35 mouse cellular contexts compared by ENCODE assay signal in the genomic region with DNA sequence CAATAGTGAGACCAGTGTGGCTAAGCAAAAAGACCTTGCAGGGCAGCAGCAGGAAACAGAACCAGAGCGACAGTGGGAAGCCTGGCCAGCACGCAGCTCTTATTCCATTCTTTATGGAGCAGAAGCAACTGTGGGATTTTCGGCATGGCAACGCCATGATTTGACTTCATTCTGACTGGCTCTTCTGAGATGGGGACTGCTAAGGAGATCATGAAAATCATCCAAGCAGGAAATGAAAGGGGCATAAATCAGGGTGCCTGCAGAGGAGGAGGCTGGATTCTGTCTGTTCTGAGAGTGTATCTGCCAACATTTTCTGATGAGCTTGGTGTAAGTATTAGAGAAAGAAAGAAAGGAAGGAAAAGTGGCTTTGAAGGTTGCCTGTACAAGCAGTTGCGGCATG. TPM values are rescaled to one million over a fixed set of nuclear protein-coding genes. Genes with fewer than 3 reads are reported as not detected.
DNase-seq lines count a peak whose midpoint lies in the region; ATAC-seq and TF ChIP-seq lines count a peak whose summit lies in the region.
"Had no signal": no experiment of that assay in that cellular context is flagged by ENCODE, and none has a peak within 500 bp of the region (broad histone marks: within the 10 kb centered on the region; RNA-seq: fewer than 3 reads in every experiment).

No protein-coding gene starts in this region.

- 70% methylated on average over 5 of the region's 5 CpGs for WGBS in intestine, embryonic 15.5 days
- WGBS in intestine, postnatal 0 days: 84% methylated on average over 5 of the region's 5 CpGs
- 39% methylated on average over 5 of the region's 5 CpGs for WGBS in kidney, postnatal 0 days
- 83% methylated on average over 5 of the region's 5 CpGs for WGBS in neural tube, embryonic 12.5 days

- no peaks in the 10 kb centered on the region for H3K4me1 ChIP-seq in intestine, embryonic 15.5 days (replicated peaks)
- H3K4me1 ChIP-seq in intestine, postnatal 0 days (replicated peaks; ENCODE audit: control insufficient read depth, insufficient read depth, low read length): no peaks in the 10 kb centered on the region
- no peaks in the 10 kb centered on the region for H3K4me1 ChIP-seq in kidney, postnatal 0 days (replicated peaks; ENCODE audit: insufficient read depth, low read length)
- no peaks in the 10 kb centered on the region for H3K4me1 ChIP-seq in neural tube, embryonic 12.5 days
- H3K4me1 ChIP-seq: embryonic facial prominence, embryonic 13.5 days; forebrain, embryonic 10.5 days; forebrain, embryonic 15.5 days; heart, embryonic 12.5 days; liver, embryonic 15.5 days; lung, embryonic 15.5 days had no signal

- peak; percentile 45; the same call in 1 of the 2 replicates for ATAC-seq in intestine, embryonic 15.5 days
- ATAC-seq in intestine, postnatal 0 days: no peak
- ATAC-seq in kidney, postnatal 0 days (replicated peaks; ENCODE audit: low FRiP score, low read depth): no peak; the same call in 1 of the 2 replicates
- 0 out of 2 replicates have a peak, but pooled peaks have one; percentile 29 for ATAC-seq in neural tube, embryonic 12.5 days (ENCODE audit: low FRiP score, low read depth)
- ATAC-seq: forebrain, embryonic 15.5 days; Patski had no signal

- no peak overlapping the region for H3K4me2 ChIP-seq in intestine, embryonic 15.5 days (replicated peaks)
- no peak overlapping the region for H3K4me2 ChIP-seq in intestine, postnatal 0 days (replicated peaks; ENCODE audit: low read depth)
- no peak overlapping the region for H3K4me2 ChIP-seq in kidney, postnatal 0 days (ENCODE audit: low read length)
- no peak overlapping the region for H3K4me2 ChIP-seq in neural tube, embryonic 12.5 days (replicated peaks)
- H3K4me2 ChIP-seq: embryonic facial prominence, embryonic 13.5 days; forebrain, embryonic 15.5 days; heart, embryonic 12.5 days; hindbrain, embryonic 14.5 days; liver, embryonic 15.5 days; lung, embryonic 15.5 days had no signal

- 0 out of 2 replicates have a peak, but pooled peaks cover 4% of the 10 kb centered on the region for H3K36me3 ChIP-seq in intestine, embryonic 15.5 days
- peaks cover 30% of the 10 kb centered on the region for H3K36me3 ChIP-seq in intestine, postnatal 0 days (ENCODE audit: control insufficient read depth, insufficient read depth)
- H3K36me3 ChIP-seq in kidney, postnatal 0 days (ENCODE audit: insufficient read depth, low read length): peaks cover 4% of the 10 kb centered on the region; the same call in 1 of the 2 replicates
- peaks cover 4% of the 10 kb centered on the region; the same call in 1 of the 2 replicates for H3K36me3 ChIP-seq in neural tube, embryonic 12.5 days
- H3K36me3 ChIP-seq: forebrain, embryonic 10.5 days; lung, embryonic 15.5 days had no signal

- H3K9ac ChIP-seq in intestine, embryonic 15.5 days: no peak overlapping the region
- H3K9ac ChIP-seq in intestine, postnatal 0 days (ENCODE audit: low read depth, low read length): no peak overlapping the region
- H3K9ac ChIP-seq in kidney, postnatal 0 days (ENCODE audit: low read depth, low read length): no peak overlapping the region
- H3K9ac ChIP-seq in neural tube, embryonic 12.5 days: no peak overlapping the region
- H3K9ac ChIP-seq: embryonic facial prominence, embryonic 13.5 days; forebrain, embryonic 15.5 days; heart, embryonic 12.5 days; hindbrain, embryonic 14.5 days; liver, embryonic 15.5 days; lung, embryonic 15.5 days had no signal

- no peak overlapping the region for H3K27ac ChIP-seq in intestine, embryonic 15.5 days
- H3K27ac ChIP-seq in intestine, postnatal 0 days (ENCODE audit: low read depth, low read length): no peak overlapping the region
- H3K27ac ChIP-seq in kidney, postnatal 0 days: no peak overlapping the region
- H3K27ac ChIP-seq in neural tube, embryonic 12.5 days: no peak overlapping the region
- H3K27ac ChIP-seq: embryonic facial prominence, embryonic 13.5 days; forebrain, embryonic 10.5 days; forebrain, embryonic 15.5 days; gastrocnemius, adult 2 months; hindbrain, embryonic 14.5 days; liver, embryonic 15.5 days; lung, embryonic 15.5 days had no signal

- no peaks in the 10 kb centered on the region for H3K27me3 ChIP-seq in intestine, embryonic 15.5 days (replicated peaks)
- no peaks in the 10 kb centered on the region for H3K27me3 ChIP-seq in intestine, postnatal 0 days (replicated peaks; ENCODE audit: control insufficient read depth, insufficient read depth, low read length)
- no peaks in the 10 kb centered on the region for H3K27me3 ChIP-seq in kidney, postnatal 0 days (ENCODE audit: insufficient read depth, low read length)
- no peaks in the 10 kb centered on the region for H3K27me3 ChIP-seq in neural tube, embryonic 12.5 days (replicated peaks)
- H3K27me3 ChIP-seq: embryonic facial prominence, embryonic 13.5 days; forebrain, embryonic 15.5 days; heart, embryonic 12.5 days; liver, embryonic 15.5 days; megakaryocyte, embryonic 14.5 days; Patski had no signal

- H3K9me3 ChIP-seq in intestine, embryonic 15.5 days: no peaks in the 10 kb centered on the region
- no peaks in the 10 kb centered on the region for H3K9me3 ChIP-seq in intestine, postnatal 0 days (ENCODE audit: control insufficient read depth)
- H3K9me3 ChIP-seq in kidney, postnatal 0 days (replicated peaks; ENCODE audit: low read length): no peaks in the 10 kb centered on the region
- no peaks in the 10 kb centered on the region for H3K9me3 ChIP-seq in neural tube, embryonic 12.5 days
- H3K9me3 ChIP-seq: embryonic facial prominence, embryonic 13.5 days; forebrain, embryonic 10.5 days; forebrain, embryonic 15.5 days; heart, embryonic 12.5 days; liver, embryonic 15.5 days; lung, embryonic 15.5 days; megakaryocyte, embryonic 14.5 days had no signal

- TF ChIP-seq CTCF in intestine, postnatal 0 days (IDR thresholded peaks at IDR 0.05; ENCODE audit: low read depth): no peak
- TF ChIP-seq CTCF in kidney, postnatal 0 days (IDR thresholded peaks at IDR 0.05; ENCODE audit: low read depth): no peak

- H3K4me3 ChIP-seq in intestine, embryonic 15.5 days (replicated peaks): no peak overlapping the region
- H3K4me3 ChIP-seq in intestine, postnatal 0 days (ENCODE audit: low read depth, low read length): no peak overlapping the region
- H3K4me3 ChIP-seq in kidney, postnatal 0 days (replicated peaks; ENCODE audit: low read depth, low read length): no peak overlapping the region
- no peak overlapping the region for H3K4me3 ChIP-seq in neural tube, embryonic 12.5 days
- H3K4me3 ChIP-seq: embryonic facial prominence, embryonic 13.5 days; forebrain, embryonic 10.5 days; forebrain, embryonic 15.5 days; gastrocnemius, adult 2 months; heart, embryonic 12.5 days; liver, embryonic 15.5 days; lung, embryonic 15.5 days had no signal

- DNase-seq in kidney, postnatal 0 days (ENCODE audit: low spot score): peak; percentile 59
- no peak for DNase-seq in kidney, postnatal 25 days
- DNase-seq in neural tube, embryonic 10.5 days (ENCODE audit: extremely low spot score, low spot score): no peak
- DNase-seq in layer of hippocampus, postnatal 25 days (ENCODE audit: extremely low spot score in 1 of 2, low spot score in 1 of 2): no peak
- DNase-seq: adrenal gland, postnatal 14 days; cerebellum, adult 11-12 months; cerebellum, postnatal 10 days; gastrocnemius, adult 2 months; gastrocnemius, postnatal 36 days; heart, adult 18-20 months; liver; lung, postnatal 4 days; midbrain, embryonic 14.5 days; thymus, adult 2 months; thymus, postnatal 36 days had no signal

RNA-seq across cellular contexts. Expression of gene Gm10097, which starts 47.2 kb away (rescaled TPM):
- 0.05 and 0.13 TPM in 2 replicates for polyA plus RNA-seq in intestine, embryonic 15.5 days (2015; fragmentation: Nextera tagmentation; extraction: Ambion mirVana)
- 0.14 and 0.18 TPM in 2 replicates for polyA plus RNA-seq in intestine, postnatal 0 days (2015; fragmentation: Nextera tagmentation; extraction: Ambion mirVana)
- 0.06 TPM in 1 of 2 replicates, not detected in the other for polyA plus RNA-seq in kidney, postnatal 0 days (2015; fragmentation: Nextera tagmentation; extraction: Ambion mirVana)
- 0.06 and 0.09 TPM in 2 replicates for polyA plus RNA-seq in neural tube, embryonic 12.5 days (2016; fragmentation: Nextera tagmentation; extraction: Ambion mirVana)
- not detected for total RNA-seq in layer of hippocampus, postnatal 25 days (2021)
- total RNA-seq: adrenal gland, postnatal 14 days; common myeloid progenitor, adult 5-6 weeks; hematopoietic stem cell, adult 5-6 weeks; left cerebral cortex, adult 18-20 months; left cerebral cortex, postnatal 14 days; MEL; monocyte, adult 5-6 weeks had no signal
- polyA plus RNA-seq: frontal cortex, adult 2 months; large intestine, adult 2 months; Patski; thymus, adult 2 months had no signal

Comparison
In these comparisons a context has a peak if more than half of its experiments do, and no peak if none do; other contexts are left out.
1. ATAC-seq: peak in intestine, embryonic 15.5 days (single experiment) and neural tube, embryonic 12.5 days (single experiment); none in intestine, postnatal 0 days (single experiment) and kidney, postnatal 0 days (single experiment).